Comparison of ENCODE assay signal across 10 mouse cellular contexts in the genomic region with DNA sequence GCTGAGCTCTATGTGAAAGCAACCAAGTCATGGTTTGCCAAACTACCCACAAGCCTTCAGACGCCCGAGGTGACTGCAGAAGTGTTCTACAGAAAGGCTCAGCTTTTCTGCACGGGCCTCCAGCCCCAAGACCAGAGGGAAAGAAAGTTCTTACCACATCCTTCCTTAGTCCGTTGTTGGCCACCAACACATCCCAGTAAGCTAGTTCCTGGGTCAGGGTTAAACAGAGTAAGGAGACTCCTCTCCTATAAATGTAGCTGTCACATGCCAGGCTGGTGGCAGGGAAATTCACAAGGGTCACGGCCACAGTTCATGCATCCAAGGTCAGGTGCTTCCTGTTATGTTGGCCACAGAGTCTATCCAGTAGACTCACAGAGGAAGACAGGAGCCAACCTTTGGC. TPM values are rescaled to one million over a fixed set of nuclear protein-coding genes. Genes with fewer than 3 reads are reported as not detected.
DNase-seq lines count a peak whose midpoint lies in the region; ATAC-seq and TF ChIP-seq lines count a peak whose summit lies in the region.
"Had no signal": no experiment of that assay in that cellular context is flagged by ENCODE, and none has a peak within 500 bp of the region (broad histone marks: within the 10 kb centered on the region; RNA-seq: fewer than 3 reads in every experiment).

No protein-coding gene starts in this region.

- no peak overlapping the region for H3K4me3 ChIP-seq in lung, embryonic 15.5 days
- H3K4me3 ChIP-seq in brown adipose tissue, adult 24 weeks (ENCODE audit: insufficient read depth, low read depth, low read length) = no peak overlapping the region
- no peak overlapping the region for H3K4me3 ChIP-seq in kidney, postnatal 0 days (replicated peaks; ENCODE audit: low read depth, low read length)
- H3K4me3 ChIP-seq in stomach, embryonic 16.5 days (replicated peaks; ENCODE audit: low read length) = no peak overlapping the region
- no peak overlapping the region for H3K4me3 ChIP-seq in hindbrain, postnatal 0 days (ENCODE audit: low read length)
- H3K4me3 ChIP-seq in cerebellum, adult 2 months (replicated peaks; ENCODE audit: insufficient read depth, low read depth, low read length) = no peak overlapping the region
- H3K4me3 ChIP-seq: forebrain, embryonic 13.5 days; myocyte had no signal

- 69% methylated on average over 5 of the region's 5 CpGs for WGBS in lung, embryonic 15.5 days
- WGBS in kidney, postnatal 0 days = 72% methylated on average over 5 of the region's 5 CpGs
- 84% methylated on average over 5 of the region's 5 CpGs for WGBS in stomach, embryonic 16.5 days
- 90% methylated on average over 5 of the region's 5 CpGs for WGBS in hindbrain, postnatal 0 days
- WGBS in cerebellum, adult 2 months = 88% methylated on average over 5 of the region's 5 CpGs

- peaks cover 55% of the 10 kb centered on the region for H3K4me1 ChIP-seq in lung, embryonic 15.5 days
- peaks cover 40% of the 10 kb centered on the region for H3K4me1 ChIP-seq in brown adipose tissue, adult 24 weeks (ENCODE audit: control insufficient read depth, insufficient read depth, insufficient read length, low read length)
- peaks cover 15% of the 10 kb centered on the region for H3K4me1 ChIP-seq in kidney, postnatal 0 days (replicated peaks; ENCODE audit: insufficient read depth, low read length)
- H3K4me1 ChIP-seq in stomach, embryonic 16.5 days (ENCODE audit: control insufficient read depth, insufficient read depth, low read length) = peaks cover 39% of the 10 kb centered on the region
- peaks cover 6% of the 10 kb centered on the region; the same call in 1 of the 2 replicates for H3K4me1 ChIP-seq in hindbrain, postnatal 0 days (ENCODE audit: insufficient read depth, low read length)
- H3K4me1 ChIP-seq in cerebellum, adult 2 months (ENCODE audit: control insufficient read depth, insufficient read depth, low read length) = peaks cover 2% of the 10 kb centered on the region; the same call in 1 of the 2 replicates

- H3K9me3 ChIP-seq in lung, embryonic 15.5 days = no peaks in the 10 kb centered on the region
- no peaks in the 10 kb centered on the region for H3K9me3 ChIP-seq in kidney, postnatal 0 days (replicated peaks; ENCODE audit: low read length)
- H3K9me3 ChIP-seq in stomach, embryonic 16.5 days (replicated peaks; ENCODE audit: control insufficient read depth, low read length) = no peaks in the 10 kb centered on the region
- H3K9me3 ChIP-seq in hindbrain, postnatal 0 days (ENCODE audit: low read length) = no peaks in the 10 kb centered on the region
- H3K9me3 ChIP-seq: forebrain, embryonic 13.5 days had no signal

- peak overlapping the region; percentile 95; the same call in 1 of the 2 replicates for H3K27ac ChIP-seq in lung, embryonic 15.5 days
- peak overlapping the region; percentile 93 for H3K27ac ChIP-seq in brown adipose tissue, adult 24 weeks (replicated peaks; ENCODE audit: low read depth, low read length)
- 0 out of 2 replicates have a peak overlapping the region, but pooled peaks have one; percentile 87 for H3K27ac ChIP-seq in kidney, postnatal 0 days
- peak overlapping the region; percentile 98 for H3K27ac ChIP-seq in stomach, embryonic 16.5 days (ENCODE audit: low read length)
- no peak overlapping the region for H3K27ac ChIP-seq in hindbrain, postnatal 0 days
- no peak overlapping the region for H3K27ac ChIP-seq in cerebellum, adult 2 months (ENCODE audit: insufficient read depth, low read length)
- H3K27ac ChIP-seq: forebrain, embryonic 13.5 days had no signal

- TF ChIP-seq POLR2A in cerebellum, adult 2 months (IDR thresholded peaks at IDR 0.05; ENCODE audit: borderline replicate concordance, insufficient read depth, low read length) = no peak

- H3K36me3 ChIP-seq in lung, embryonic 15.5 days = peaks cover 20% of the 10 kb centered on the region; the same call in 1 of the 2 replicates
- H3K36me3 ChIP-seq in kidney, postnatal 0 days (ENCODE audit: insufficient read depth, low read length) = no peaks in the 10 kb centered on the region
- peaks cover 6% of the 10 kb centered on the region; the same call in 1 of the 2 replicates for H3K36me3 ChIP-seq in stomach, embryonic 16.5 days (ENCODE audit: control insufficient read depth, insufficient read depth, low read length)
- H3K36me3 ChIP-seq in hindbrain, postnatal 0 days (ENCODE audit: insufficient read depth, low read length) = peaks cover 12% of the 10 kb centered on the region; the same call in 1 of the 2 replicates

- ATAC-seq in lung, embryonic 15.5 days (ENCODE audit: borderline replicate concordance, extremely low read depth, low FRiP score, low TSS enrichment) = no peak
- ATAC-seq in kidney, postnatal 0 days (replicated peaks; ENCODE audit: low FRiP score, low read depth) = no peak
- no peak for ATAC-seq in stomach, embryonic 16.5 days (ENCODE audit: insufficient read depth, low FRiP score)
- no peak for ATAC-seq in hindbrain, postnatal 0 days
- ATAC-seq: forebrain, embryonic 13.5 days had no signal

- no peak overlapping the region for H3K9ac ChIP-seq in lung, embryonic 15.5 days
- no peak overlapping the region for H3K9ac ChIP-seq in kidney, postnatal 0 days (ENCODE audit: low read depth, low read length)
- no peak overlapping the region for H3K9ac ChIP-seq in stomach, embryonic 16.5 days (ENCODE audit: low read length)
- no peak overlapping the region for H3K9ac ChIP-seq in hindbrain, postnatal 0 days (replicated peaks; ENCODE audit: low read length)
- H3K9ac ChIP-seq: forebrain, embryonic 13.5 days had no signal

- H3K4me2 ChIP-seq in lung, embryonic 15.5 days = no peak overlapping the region
- no peak overlapping the region for H3K4me2 ChIP-seq in kidney, postnatal 0 days (ENCODE audit: low read length)
- H3K4me2 ChIP-seq in stomach, embryonic 16.5 days (ENCODE audit: low read depth, low read length) = no peak overlapping the region
- H3K4me2 ChIP-seq in hindbrain, postnatal 0 days (ENCODE audit: low read depth, low read length) = no peak overlapping the region
- H3K4me2 ChIP-seq: forebrain, embryonic 13.5 days had no signal

- no peaks in the 10 kb centered on the region for H3K27me3 ChIP-seq in lung, embryonic 15.5 days
- H3K27me3 ChIP-seq in kidney, postnatal 0 days (ENCODE audit: insufficient read depth, low read length) = no peaks in the 10 kb centered on the region
- no peaks in the 10 kb centered on the region for H3K27me3 ChIP-seq in stomach, embryonic 16.5 days (ENCODE audit: control insufficient read depth, insufficient read depth, low read length)
- H3K27me3 ChIP-seq in hindbrain, postnatal 0 days (ENCODE audit: insufficient read depth, low read length) = no peaks in the 10 kb centered on the region
- H3K27me3 ChIP-seq in cerebellum, adult 2 months (ENCODE audit: control insufficient read depth, insufficient read depth, low read length) = no peaks in the 10 kb centered on the region
- H3K27me3 ChIP-seq: forebrain, embryonic 13.5 days had no signal

- DNase-seq in lung, postnatal 14 days = no peak
- DNase-seq in kidney, postnatal 0 days (ENCODE audit: low spot score) = no peak
- no peak for DNase-seq in hindbrain, postnatal 0 days (ENCODE audit: low spot score)
- no peak for DNase-seq in neural tube, embryonic 10.5 days (ENCODE audit: extremely low spot score, low spot score)
- no peak for DNase-seq in cerebellum, adult 2 months

- TF ChIP-seq CTCF in kidney, postnatal 0 days (IDR thresholded peaks at IDR 0.05; ENCODE audit: low read depth) = no peak
- TF ChIP-seq CTCF in hindbrain, postnatal 0 days (IDR thresholded peaks at IDR 0.05; ENCODE audit: low read depth) = no peak
- TF ChIP-seq CTCF in cerebellum, adult 2 months (IDR thresholded peaks at IDR 0.05; ENCODE audit: borderline replicate concordance, insufficient read depth, low read depth, low read length) = no peak

RNA-seq across cellular contexts. Expression of gene Plekho2, which starts 27.7 kb away (rescaled TPM):
- 21.7 TPM in 2 replicates for polyA plus RNA-seq in lung, embryonic 15.5 days (2015; fragmentation: Nextera tagmentation; extraction: Ambion mirVana)
- 6.2 and 7.5 TPM in 2 replicates for polyA plus RNA-seq in brown adipose tissue, adult 24 weeks (2012; ENCODE audit: insufficient read depth, insufficient read length, missing spikeins)
- 13.4 and 14.6 TPM in 2 replicates for polyA plus RNA-seq in kidney, postnatal 0 days (2015; fragmentation: Nextera tagmentation; extraction: Ambion mirVana)
- 21.4 and 23.0 TPM in 2 replicates for polyA plus RNA-seq in stomach, embryonic 16.5 days (2015; fragmentation: Nextera tagmentation; extraction: Ambion mirVana)
- 12.7 and 17.9 TPM in 2 replicates for total RNA-seq in hindbrain, postnatal 0 days (2014; rRNA removed)
- polyA plus RNA-seq in hindbrain, postnatal 0 days (2015; fragmentation: Nextera tagmentation; extraction: Ambion mirVana) = 7.0 and 7.8 TPM in 2 replicates
- 27.3 and 28.5 TPM in 2 replicates for polyA plus RNA-seq in cerebellum, adult 2 months (2012; rRNA removed)

RNA-seq across cellular contexts. Expression of gene Ankdd1a, which starts 32.1 kb away (rescaled TPM):
- polyA plus RNA-seq in lung, embryonic 15.5 days (2015; fragmentation: Nextera tagmentation; extraction: Ambion mirVana) = not detected in 2 replicates
- not detected in 2 replicates for polyA plus RNA-seq in brown adipose tissue, adult 24 weeks (2012; ENCODE audit: insufficient read depth, insufficient read length, missing spikeins)
- polyA plus RNA-seq in kidney, postnatal 0 days (2015; fragmentation: Nextera tagmentation; extraction: Ambion mirVana) = 0.14 TPM in 1 of 2 replicates, not detected in the other
- 0.19 and 0.65 TPM in 2 replicates for polyA plus RNA-seq in stomach, embryonic 16.5 days (2015; fragmentation: Nextera tagmentation; extraction: Ambion mirVana)
- total RNA-seq in hindbrain, postnatal 0 days (2014; rRNA removed) = 3.7 and 5.9 TPM in 2 replicates
- polyA plus RNA-seq in hindbrain, postnatal 0 days (2015; fragmentation: Nextera tagmentation; extraction: Ambion mirVana) = 0.81 and 1.2 TPM in 2 replicates
- 0.79 and 1.1 TPM in 2 replicates for polyA plus RNA-seq in cerebellum, adult 2 months (2012; rRNA removed)
- polyA plus RNA-seq: forebrain, embryonic 13.5 days had no signal

RNA-seq across cellular contexts. Expression of gene Pif1, which starts 34.8 kb away (rescaled TPM):
- 16.6 and 19.0 TPM in 2 replicates for polyA plus RNA-seq in lung, embryonic 15.5 days (2015; fragmentation: Nextera tagmentation; extraction: Ambion mirVana)
- polyA plus RNA-seq in brown adipose tissue, adult 24 weeks (2012; ENCODE audit: insufficient read depth, insufficient read length, missing spikeins) = not detected in 2 replicates
- polyA plus RNA-seq in kidney, postnatal 0 days (2015; fragmentation: Nextera tagmentation; extraction: Ambion mirVana) = 3.5 and 4.8 TPM in 2 replicates
- polyA plus RNA-seq in stomach, embryonic 16.5 days (2015; fragmentation: Nextera tagmentation; extraction: Ambion mirVana) = 12.2 and 12.7 TPM in 2 replicates
- 3.5 and 15.2 TPM in 2 replicates for total RNA-seq in hindbrain, postnatal 0 days (2014; rRNA removed)
- polyA plus RNA-seq in hindbrain, postnatal 0 days (2015; fragmentation: Nextera tagmentation; extraction: Ambion mirVana) = 2.4 and 2.9 TPM in 2 replicates
- polyA plus RNA-seq in cerebellum, adult 2 months (2012; rRNA removed) = 0.11 and 0.14 TPM in 2 replicates

Comparison
In these comparisons a context has a peak if more than half of its experiments do, and no peak if none do; other contexts are left out.
1. H3K27ac ChIP-seq: peak in lung, embryonic 15.5 days (single experiment), brown adipose tissue, adult 24 weeks (single experiment), kidney, postnatal 0 days (single experiment) and stomach, embryonic 16.5 days (single experiment); none in hindbrain, postnatal 0 days (single experiment) and cerebellum, adult 2 months (single experiment).